Mouse (Mus musculus) mouse trophoblast stem cell (cell line): ENCODE results near the gene Esp36.
"Not testable (repeated sequence)": the region's sequence is repeated elsewhere in the genome, so short reads cannot be mapped to it uniquely, and the experiment has no call there.

Experiments
- in situ Hi-C, 2 experiments: fragments of 300-500 bp; cut with MseI, MboI; formaldehyde crosslinking; loops; 2 replicates in 1 of 2; 3 replicates in 1 of 2; pipeline ENCODE4 v1.15.1; 2025

The Esp36 gene

DNA sequence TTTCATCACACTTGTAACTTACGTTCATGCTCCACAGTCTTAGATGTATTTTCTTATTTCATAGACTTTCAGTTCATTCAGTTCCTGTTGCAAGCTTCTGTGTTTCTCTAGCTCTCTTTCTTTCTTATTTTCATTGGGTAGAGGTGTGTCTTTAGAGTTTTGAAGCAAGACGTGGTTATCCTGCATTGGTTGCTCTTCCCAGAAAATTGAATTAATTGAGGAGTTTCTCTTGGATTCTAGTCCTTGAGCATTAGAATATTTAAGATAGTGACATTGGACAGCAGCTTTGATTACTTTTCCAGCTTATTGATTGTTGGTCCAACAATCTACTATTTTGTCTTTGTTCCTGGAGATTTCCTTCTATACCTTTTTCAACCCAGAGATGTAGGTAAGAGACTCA is at the start of gene Esp36:
Esp36 (minus strand) TSS at position 101 of the 400 bp plus-strand sequence.
- in situ Hi-C loops, result no loop called here

DNA sequence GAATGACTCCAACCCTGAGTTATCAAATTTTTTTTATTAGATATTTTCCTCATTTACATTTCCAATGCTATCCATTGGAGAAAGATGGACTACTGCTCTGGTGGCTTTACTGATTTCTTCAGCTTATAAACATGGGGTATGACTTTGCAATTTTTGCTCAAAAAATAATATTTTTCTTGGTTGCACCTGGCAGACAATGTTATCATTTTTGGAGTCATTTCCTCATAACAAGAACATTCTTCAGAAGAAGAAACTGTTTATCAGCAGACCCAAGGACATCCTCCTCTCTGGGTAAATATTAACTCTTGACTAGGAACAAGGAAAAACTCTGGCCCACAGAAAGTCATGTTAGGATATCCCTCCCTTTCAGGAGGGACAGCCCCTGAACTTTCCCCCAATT is 36.2 kb upstream of the Esp36 start:
- in situ Hi-C loops, result not testable (repeated sequence)

DNA sequence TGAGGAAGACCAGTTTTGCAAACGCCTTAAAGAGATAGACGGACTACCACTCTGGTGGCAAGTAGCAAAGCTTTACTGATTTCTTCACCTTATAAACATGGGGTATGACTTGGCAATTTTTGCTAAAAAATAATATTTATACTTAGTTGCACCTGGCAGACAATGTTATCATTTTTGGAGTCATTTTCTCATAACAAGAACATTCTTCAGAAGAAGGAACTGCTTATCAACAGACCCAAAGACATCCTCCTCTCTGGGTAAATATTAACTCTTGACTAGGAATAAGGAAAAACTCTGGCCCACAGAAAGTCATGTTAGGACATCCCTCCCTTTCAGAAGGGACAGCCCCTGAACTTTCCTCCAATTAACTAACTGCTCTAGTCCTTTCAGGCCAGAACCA is 30.7 kb upstream of the Esp36 start:
- in situ Hi-C loops, result no loop called here

DNA sequence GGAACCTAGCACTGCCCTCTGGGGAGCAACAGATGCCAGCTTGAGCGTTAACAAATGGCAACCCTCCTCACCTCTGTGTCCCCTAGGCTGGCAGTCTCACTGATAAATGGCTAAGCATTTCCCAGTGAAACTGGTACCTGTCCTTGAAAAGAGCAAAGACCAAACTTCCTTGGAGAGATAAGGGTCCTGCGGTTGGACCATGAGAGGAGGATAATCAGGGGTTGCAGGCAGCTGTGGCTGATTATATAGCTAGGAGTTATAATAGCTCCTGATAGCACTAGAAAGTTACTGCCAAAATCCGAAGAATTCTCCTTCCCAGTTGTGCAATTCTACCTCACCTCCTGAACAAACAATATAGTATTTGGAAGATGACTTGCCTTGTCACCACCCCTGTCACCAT is 13.8 kb downstream of the Esp36 start:
- in situ Hi-C loops, result no loop called here

DNA sequence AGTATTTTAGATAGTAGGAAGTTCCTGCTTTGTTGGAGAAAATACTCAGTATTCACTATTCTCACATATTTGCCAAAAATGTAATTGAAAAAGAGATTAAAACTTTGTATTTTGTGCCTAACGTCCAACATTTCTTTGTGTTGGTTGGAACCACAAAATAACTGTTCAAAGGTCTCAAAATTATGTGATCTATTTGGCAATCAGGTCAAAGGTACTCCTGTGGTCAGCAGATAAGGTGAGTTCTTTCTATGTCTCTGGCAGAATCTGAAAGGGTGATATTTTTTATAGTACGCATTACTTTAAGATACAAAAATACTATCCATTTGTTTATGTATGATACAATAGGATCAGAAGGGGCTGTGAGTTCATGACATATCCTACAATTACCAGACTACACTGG is 28.2 kb downstream of the Esp36 start:
- in situ Hi-C loops, result no loop called here
